Mouse (Mus musculus) olfactory bulb, adult 2 months (tissue): ENCODE measurements around the gene Mdc1. TPM values are rescaled to one million over a fixed set of nuclear protein-coding genes. Genes with fewer than 3 reads are reported as not detected.

Experiments
- H3K27ac ChIP-seq: fragments of 200-500 bp; 2 replicates; pipeline ENCODE4 v1.5.1; 2012; ENCODE audit warnings: low read depth, low read length; ENCODE audit not compliant: insufficient read depth
- H3K4me1 ChIP-seq: fragments of 200-500 bp; 2 replicates; pipeline ENCODE4 v1.6.1; 2012; ENCODE audit warnings: low read length; ENCODE audit not compliant: control insufficient read depth, insufficient read depth
- H3K4me3 ChIP-seq: fragments of 200-500 bp; 2 replicates; pipeline ENCODE4 v1.5.1; 2012; ENCODE audit warnings: mild to moderate bottlenecking, low read depth, low read length, moderate library complexity; ENCODE audit not compliant: insufficient read depth
- CTCF ChIP-seq: fragments of 200-500 bp; IDR thresholded peaks from 2 replicates; pipeline ENCODE4 v1.5.1; 2012; ENCODE audit warnings: low read depth, mild to moderate bottlenecking, low read length, moderate library complexity; ENCODE audit not compliant: insufficient read depth
- POLR2A ChIP-seq: fragments of 200-500 bp; IDR thresholded peaks from 2 replicates; pipeline ENCODE4 v1.6.1; 2012; ENCODE audit warnings: mild to moderate bottlenecking, low read depth, low read length, moderate library complexity; ENCODE audit not compliant: insufficient read depth
- WGBS: fragments of 180-500 bp; shearing (Covaris S2); methylation state at CpG from one replicate; pipeline ENCODE4 v1.1.7; 2018; 5-methylcytosine and 5-hydroxymethylcytosine counted together
- polyA plus RNA-seq: library from polyadenylated mRNA; stranded (reverse); fragments of >200 nt; gene quantifications from 2 replicates; pipeline ENCODE4 v1.2.4, GENCODE M21; 2012; ENCODE audit warnings: low replicate concordance; ENCODE audit not compliant: missing spikeins, insufficient read depth, insufficient read length

Mdc1 gene
- polyA plus RNA-seq, 1 experiment: 41.3 TPM

DNA sequence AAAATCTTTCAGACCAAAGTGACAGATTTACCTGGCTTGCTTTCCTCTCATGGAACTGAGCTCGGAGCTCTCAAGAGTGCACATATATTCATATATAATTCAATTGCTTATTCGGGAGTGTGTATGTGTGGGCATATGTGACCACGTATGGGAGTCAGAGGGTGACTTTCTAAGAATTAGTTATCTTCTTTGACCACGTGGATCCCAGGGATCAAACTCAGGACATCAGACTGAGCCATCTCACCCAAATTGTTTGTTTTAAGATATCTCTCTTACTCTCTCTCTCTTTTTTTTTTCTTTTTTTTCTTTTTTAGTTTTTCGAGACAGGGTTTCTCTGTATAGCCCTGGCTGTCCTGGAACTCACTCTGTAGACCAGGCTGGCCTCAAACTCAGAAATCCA lies 21.2 kb upstream of the Mdc1 start:
- no peak overlapping the region for H3K4me3 ChIP-seq
- H3K4me1 ChIP-seq: peaks cover 18% of the 10 kb centered on the region
- TF ChIP-seq POLR2A (no peak), CTCF (no peak)
- no peak overlapping the region for H3K27ac ChIP-seq
- WGBS: 86% methylated on average over 5 of the region's 5 CpGs

DNA sequence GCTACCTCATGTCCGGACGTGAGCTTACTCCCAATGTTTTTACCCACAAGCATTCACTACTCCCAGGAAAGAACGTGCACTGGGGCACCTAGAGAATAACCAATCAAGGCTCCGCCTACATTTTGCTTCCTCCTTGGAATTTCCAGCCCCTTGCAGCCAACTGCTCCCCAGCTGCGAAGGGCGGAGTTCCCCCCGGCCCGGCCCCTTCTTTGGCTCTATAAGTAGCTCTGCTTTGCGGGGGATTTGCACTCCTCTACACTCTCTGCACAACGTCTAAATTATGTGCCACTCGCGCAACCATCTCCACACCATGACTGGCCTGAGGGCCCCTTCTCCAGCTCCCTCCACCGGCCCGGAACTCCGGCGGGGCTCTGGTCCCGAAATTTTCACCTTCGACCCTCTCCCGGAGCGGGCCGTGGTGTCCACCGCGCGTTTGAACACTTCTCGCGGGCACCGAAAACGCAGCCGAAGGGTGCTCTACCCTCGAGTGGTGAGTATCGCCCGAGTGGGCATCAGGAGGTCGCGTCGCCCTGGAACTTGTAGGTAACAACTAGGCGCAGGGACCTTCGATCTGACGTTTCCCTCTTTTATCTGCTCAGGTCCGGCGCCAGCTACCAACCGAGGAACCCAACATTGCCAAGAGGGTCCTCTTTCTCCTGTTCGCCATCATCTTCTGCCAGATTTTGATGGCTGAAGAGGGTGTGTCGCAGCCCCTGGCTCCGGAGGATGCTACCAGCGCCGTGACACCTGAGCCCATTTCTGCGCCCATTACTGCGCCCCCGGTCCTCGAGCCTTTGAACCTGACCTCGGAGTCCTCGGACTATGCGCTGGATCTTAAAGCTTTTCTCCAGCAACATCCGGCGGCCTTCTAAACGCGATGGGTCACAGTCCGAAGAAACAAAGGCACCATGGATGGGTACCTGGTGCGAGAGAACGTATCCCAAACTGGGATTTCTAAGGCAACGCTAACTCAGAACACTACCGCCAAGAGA lies 19.6 kb upstream of the Mdc1 start, which contains the start of gene Ier3:
Ier3 (plus strand) TSS at position 246 of the 992 bp plus-strand sequence.
- 2% methylated on average over 62 of the region's 62 CpGs for WGBS
- H3K4me3 ChIP-seq: peak within 1 kb of the TSS; percentile 70
- peaks cover 18% of the 10 kb centered on the region for H3K4me1 ChIP-seq
- TF ChIP-seq POLR2A (no peak), CTCF (no peak)
- H3K27ac ChIP-seq: no peak within 1 kb of the TSS

DNA sequence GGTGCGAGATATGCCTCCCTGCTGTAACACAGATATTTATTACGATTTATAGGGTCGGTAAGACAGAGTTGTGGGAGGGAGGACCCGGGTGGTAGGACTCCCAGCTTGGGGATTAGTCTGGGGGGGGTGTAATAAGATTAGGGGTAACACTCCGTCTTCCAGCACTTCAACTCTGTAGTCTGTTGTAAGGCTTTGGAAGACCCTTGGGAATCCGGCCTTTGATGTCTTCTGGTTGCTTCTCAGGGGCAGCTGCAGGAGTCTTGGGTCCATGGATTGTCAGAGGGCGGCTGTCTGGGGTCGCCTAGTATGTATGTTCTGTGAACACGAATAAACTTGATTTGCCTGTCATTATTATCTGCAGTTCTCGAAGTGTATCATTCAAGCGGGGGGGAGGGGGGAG lies 18.8 kb upstream of the Mdc1 start:
- TF ChIP-seq CTCF (no peak), POLR2A (no peak)
- peak overlapping the region; percentile 70 for H3K4me3 ChIP-seq
- peak overlapping the region; percentile 31; the same call in 1 of the 2 replicates for H3K27ac ChIP-seq
- 6% methylated on average over 11 of the region's 11 CpGs for WGBS
- peaks cover 18% of the 10 kb centered on the region for H3K4me1 ChIP-seq

DNA sequence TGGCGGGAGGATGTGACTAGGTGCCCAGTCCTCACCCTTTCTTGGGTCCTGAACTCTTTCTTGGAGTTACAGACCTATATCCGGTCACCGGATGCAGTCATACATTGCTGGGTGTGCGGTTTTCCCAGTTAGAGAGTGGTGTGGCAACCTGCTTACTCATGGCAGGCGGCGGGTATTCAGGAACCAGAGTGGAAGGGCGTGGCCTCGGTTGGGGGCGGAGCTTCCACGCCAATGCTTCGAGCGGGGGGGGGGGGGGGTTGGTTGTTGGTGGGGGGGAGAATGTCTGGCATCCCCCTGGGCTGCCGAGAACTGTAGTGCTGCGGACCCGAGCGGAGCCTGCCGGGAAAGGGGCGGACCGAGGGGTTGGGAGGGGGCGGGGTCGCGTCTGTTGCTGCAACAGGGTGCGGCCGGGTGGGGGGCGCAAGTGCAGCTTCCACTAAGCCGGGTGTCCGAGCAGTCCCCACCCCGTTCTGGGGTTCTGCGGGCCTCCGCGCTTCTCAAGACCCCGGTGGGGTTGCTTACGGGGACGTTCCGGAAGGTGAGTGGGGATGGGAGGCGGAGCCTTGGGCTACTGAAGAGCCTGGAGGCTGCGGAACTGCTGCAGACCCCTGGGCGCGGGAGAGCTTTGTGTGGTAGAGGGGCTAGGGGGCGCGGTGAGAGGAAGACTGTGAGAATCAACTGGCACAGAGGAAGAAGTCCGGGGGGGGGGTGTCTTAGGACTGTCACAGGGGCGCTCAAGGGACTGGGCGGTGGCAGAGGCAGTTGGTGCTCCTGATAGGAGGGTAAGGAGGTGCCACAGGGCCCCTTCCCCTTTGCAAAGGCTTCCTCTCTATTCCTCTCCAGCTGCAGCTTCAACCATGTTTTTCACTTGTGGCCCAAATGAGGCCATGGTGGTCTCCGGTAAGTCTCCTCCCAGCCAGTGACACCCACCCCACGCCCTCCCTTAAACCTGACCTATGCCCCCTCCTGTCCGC lies 18.1 kb upstream of the Mdc1 start, which contains the start of gene Flot1:
Flot1 (plus strand) TSS at position 267 of the 974 bp plus-strand sequence.
- no peak for TF ChIP-seq CTCF
- no peak for TF ChIP-seq POLR2A
- Histone ChIP-seq H3K27ac (peak within 1 kb of the TSS; percentile 31; the same call in 1 of the 2 replicates), H3K4me1 (peaks cover 18% of the 10 kb centered on the region), H3K4me3 (peak within 1 kb of the TSS; percentile 70)
- 1% methylated on average over 41 of the region's 47 CpGs for WGBS

DNA sequence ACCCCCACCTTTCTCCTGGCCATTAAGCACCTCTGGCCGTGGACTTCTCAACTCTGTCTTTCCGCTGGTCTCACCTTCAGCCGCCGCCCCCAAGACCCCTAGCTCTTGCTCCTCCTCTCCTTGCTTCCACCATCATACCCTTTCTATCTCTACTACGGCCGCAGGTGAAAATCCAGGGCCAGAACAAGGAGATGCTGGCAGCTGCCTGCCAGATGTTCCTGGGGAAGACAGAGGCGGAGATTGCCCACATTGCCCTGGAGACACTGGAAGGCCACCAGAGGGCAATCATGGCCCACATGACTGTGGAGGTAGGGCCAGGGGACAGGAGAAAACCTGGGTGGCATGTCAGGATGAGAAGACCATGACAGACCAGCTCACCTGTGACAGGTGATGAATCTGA lies 16.9 kb upstream of the Mdc1 start:
- H3K4me3 ChIP-seq: no peak overlapping the region
- TF ChIP-seq CTCF: no peak
- TF ChIP-seq POLR2A: no peak
- no peak overlapping the region for H3K27ac ChIP-seq
- H3K4me1 ChIP-seq: peaks cover 18% of the 10 kb centered on the region
- WGBS: 80% methylated on average over 7 of the region's 7 CpGs

DNA sequence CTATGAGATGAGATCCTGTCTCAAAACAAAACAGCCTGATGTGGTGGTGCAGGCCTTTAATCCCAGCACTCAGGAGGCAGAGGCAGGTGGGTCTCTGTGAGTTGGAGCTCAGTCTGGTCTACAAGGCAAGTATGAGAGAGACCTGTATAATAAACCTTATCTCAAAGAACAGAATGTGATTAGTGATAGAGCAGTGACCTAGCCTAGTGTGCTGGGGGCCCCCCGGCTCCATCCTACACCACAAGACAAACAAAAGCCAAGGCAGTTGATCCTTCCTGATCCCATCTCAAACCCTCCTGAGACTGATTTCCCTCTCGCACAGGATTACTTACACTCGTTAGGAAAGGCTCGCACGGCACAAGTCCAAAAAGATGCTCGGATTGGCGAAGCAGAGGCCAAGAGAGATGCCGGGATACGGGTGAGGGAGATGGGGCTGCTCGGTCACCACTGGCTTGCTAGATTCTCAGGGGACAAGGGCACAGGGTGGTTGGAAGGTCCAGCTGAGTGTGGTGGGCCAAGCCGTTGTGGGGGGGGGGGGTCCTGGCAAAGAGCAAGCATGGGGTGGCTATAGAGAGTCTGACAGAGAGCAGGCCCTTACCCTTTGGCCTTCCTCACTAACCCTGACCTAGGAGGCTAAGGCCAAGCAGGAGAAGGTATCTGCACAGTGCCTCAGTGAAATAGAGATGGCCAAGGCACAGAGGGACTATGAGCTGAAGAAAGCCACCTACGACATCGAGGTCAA lies 16.0 kb upstream of the Mdc1 start:
- 89% methylated on average over 13 of the region's 13 CpGs for WGBS
- peaks cover 21% of the 10 kb centered on the region for H3K4me1 ChIP-seq
- TF ChIP-seq POLR2A: no peak
- no peak for TF ChIP-seq CTCF
- H3K27ac ChIP-seq: no peak overlapping the region
- no peak overlapping the region for H3K4me3 ChIP-seq

DNA sequence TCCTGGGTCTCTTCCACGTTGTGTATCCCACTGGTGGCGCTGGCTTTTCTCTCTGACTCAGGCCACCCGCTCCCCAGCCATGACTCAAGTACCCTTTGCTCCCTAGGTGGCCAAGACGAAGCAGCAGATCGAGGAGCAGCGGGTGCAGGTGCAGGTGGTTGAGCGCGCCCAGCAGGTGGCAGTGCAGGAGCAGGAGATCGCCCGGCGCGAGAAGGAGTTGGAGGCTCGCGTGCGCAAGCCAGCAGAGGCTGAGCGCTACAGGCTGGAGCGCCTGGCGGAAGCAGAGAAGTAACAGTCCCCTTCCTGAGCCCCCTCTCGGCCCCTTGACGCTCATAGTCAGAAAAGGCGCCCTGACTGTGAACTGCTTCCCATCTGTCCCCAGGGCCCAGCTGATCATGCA lies 11.6 kb upstream of the Mdc1 start:
- no peak overlapping the region for H3K27ac ChIP-seq
- no peak for TF ChIP-seq POLR2A
- peak; percentile 80 for TF ChIP-seq CTCF
- H3K4me3 ChIP-seq: no peak overlapping the region
- WGBS: 7% methylated on average over 21 of the region's 21 CpGs
- H3K4me1 ChIP-seq: peaks cover 2% of the 10 kb centered on the region
